Mouse (Mus musculus): ENCODE results near the gene 9930021J03Rik.

DNA sequence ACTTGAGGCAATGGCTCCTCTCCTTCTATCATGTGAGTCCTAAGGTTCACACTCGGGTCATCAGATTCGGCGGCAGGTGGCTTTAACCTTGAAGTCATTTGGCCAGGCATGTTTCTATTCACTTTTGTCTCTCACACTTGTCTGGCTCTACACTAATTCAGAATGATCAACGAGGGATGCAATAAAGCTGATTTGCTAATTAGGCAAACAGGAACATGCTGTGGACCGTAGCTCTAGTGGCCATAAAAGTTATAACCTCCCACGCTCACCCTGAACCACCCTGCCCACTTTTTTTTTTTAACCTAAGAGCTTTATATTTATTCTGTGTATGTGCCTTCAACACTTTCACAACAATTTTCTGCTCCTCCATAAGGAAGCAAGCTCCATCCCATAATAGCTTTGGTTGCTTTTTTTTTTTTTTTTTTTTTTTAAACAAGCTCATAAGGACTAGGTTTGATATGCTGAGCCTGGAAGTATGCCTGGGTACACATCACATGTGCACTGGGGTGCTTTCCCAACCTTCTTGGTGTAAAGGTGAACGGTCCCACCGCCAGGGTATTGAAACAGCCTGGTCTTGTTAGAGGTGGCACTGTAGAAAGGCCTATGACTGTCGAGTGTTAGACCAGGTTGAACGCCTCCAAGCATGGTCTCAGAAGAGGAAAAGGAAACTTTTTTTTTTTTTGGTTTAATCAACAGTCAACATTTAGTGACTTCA lies 129.2 kb downstream of the 9930021J03Rik start:
- TF ChIP-seq CTCF (IDR thresholded peaks at IDR 0.05; ENCODE audit: borderline replicate concordance, insufficient read depth, low read length) = no peak
- TF ChIP-seq POLR2A (IDR thresholded peaks at IDR 0.05; ENCODE audit: low read depth, low read length) = no peak
